Mouse (Mus musculus) lung, postnatal 10 days (tissue): Measurements from ENCODE around the gene Cemip2.
A peak's percentile ranks its signal among the peaks of the same experiment; 100 is the strongest.

ENCODE experiments used
- DNase-seq: peaks from one replicate; pipeline ENCODE4 v3.0.0; 2021

The Cemip2 gene

GRCm38 (mm10) chr19:21778147-21778917, at the start of gene Cemip2:
Cemip2 (plus strand) TSS chr19:21778342.
- DNase-seq = peak; percentile 97

DNA sequence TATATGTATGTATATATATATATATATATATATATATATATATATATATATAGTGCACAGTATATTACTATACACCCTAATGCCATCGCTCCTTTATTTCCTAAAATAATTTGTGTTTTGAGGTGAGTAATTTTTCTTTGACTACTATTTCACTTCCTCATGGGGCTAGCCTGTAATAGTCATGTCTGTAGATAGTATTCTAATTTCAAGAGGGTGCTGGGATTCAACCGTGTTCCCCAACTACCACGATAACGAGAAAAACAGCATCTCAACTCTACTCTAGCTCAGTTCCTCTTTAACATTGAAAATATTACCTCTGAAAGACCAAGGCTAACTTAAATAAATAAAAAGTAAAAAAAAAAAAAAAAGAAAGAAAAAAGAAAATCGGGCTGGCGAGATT, 49.8 kb upstream of the Cemip2 start:
- no peak for DNase-seq

DNA sequence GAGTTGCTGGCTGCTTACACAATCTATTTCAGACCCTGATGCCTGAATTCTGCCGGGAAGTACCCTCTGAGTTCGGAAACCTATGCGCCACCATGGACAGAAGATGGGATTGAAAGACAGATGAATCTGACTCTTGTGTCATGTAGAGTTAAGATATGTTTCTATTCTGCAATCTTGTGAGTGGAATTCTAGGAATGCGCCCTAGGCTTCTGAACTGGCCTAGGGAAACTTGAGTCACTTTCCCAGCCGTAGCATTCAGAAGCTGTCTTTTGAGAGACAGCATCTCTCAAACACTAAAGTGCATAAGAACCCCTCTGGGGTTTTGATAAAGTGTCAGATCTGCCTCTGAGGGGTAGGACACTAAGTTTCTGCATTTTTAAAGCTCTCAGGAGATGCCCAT, 46.3 kb upstream of the Cemip2 start:
- DNase-seq = no peak

DNA sequence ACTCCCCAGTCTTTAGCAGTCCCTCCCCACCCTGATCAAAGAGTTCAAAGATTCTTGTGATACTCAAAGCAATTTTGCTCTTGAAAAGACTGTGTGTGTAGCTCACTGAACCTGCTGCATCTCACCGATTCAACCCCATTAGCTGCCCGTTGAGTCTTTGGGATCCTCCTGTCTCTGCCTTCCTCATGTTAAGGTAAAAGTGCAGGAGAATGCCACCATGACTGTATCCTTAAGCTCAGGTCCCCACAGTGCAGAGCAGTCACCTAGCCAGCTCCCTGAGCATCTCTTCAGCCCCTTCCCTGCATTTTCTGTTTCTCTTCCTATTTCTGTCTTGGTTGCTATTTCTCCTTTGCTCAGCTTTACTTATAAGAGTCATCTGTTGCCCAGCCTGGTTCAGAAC, 45.0 kb upstream of the Cemip2 start:
- DNase-seq = no peak

GRCm38 (mm10) chr19:21734112-21734511, 44.0 kb upstream of the Cemip2 start:
- peak; percentile 63 for DNase-seq

DNA sequence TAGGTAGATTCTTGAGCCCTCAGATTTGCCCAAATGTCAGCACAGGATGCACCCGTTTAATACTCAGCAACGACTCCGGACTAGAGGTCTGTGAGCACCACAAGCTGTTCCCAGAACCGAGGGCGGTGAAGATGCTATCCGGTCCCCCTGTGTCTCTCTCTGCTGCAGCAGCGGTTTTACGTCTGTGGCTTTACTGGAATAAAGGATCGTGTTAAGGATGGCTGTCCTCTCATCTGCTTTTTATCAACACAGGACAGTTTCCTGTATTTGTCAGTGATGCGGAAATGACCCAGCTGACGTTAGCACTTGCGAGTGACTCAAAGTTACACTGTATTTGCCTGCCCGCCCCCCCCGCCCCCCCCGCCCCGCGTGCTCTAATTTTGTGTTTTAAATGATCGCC, 40.7 kb upstream of the Cemip2 start:
- peak; percentile 60 for DNase-seq

DNA sequence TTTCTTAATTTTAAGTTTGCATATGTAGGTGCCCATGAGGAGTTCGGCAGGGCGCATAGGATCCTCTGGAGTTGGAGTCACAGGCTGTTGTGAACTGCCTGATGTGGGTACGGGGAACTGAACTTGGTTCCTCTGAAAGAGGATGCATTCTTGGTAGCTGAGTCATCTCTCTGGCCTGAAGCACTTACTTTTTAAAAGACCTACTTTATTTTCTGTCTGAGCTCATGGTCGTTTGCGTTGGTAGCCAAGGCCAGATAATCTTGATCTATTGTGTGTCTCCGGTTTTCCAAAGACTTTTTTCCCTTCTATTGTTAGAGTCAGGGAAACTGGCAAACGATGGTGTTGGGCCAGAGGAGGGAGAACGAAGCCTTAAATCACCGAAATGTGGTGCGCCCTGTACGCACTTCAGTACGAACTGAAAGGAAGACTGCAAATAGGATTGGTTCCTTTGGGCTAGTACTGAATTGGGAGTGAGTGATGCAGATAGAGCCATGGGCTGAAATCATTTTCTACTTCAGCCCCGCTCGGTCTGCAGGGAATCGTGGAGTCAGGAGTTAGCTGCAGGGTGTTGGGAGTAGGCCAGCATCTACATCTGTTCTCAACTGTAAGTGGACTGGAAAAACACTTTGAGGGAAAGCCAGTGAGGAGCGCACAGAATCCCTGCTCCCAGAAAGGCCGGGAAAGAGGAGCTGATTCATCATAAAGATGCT, 40.1 kb upstream of the Cemip2 start:
- peak; percentile 50 for DNase-seq

GRCm38 (mm10) chr19:21738591-21739280, 39.4 kb upstream of the Cemip2 start:
- DNase-seq = no peak

DNA sequence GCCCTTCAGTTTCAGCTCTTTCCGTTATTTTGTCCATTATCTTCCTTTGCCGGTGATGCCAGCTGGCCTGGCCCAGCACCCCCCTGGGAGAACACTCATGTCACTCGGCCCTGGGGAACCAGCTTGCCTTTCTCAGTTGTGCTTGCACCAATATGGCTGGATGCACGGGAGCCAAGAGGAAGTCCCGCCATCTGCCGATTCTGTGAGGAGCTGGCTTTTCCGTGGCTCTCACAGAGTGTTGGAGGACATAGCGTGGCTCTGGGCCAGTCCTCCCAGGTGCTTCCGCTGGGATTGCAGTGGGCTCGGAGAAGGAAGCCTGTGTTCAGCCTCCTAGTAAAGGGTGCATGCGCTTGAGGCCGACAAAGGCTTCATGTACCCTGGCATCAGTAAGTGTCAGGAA, 36.0 kb upstream of the Cemip2 start:
- no peak for DNase-seq

GRCm38 (mm10) chr19:21745586-21745985, 32.6 kb upstream of the Cemip2 start:
- DNase-seq = no peak

DNA sequence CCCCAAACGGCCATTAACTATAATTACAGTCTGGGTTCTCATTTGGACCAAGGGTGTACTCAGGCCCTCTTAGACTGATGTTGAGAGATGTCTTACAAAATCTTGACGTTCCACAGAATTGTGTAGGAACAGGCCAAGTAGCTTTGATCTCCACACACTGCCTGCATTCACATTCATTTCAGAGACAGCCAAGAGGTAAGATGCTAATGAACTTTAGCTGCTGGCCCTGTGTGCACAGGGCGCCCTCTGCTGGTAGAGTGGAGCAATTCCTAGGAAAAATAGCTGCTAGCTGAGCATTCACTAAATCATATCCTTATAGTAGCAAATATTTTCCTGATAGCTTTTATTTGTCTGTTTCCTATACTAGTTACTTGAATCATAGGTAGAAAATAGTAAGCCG, 30.8 kb upstream of the Cemip2 start:
- DNase-seq = peak; percentile 77

DNA sequence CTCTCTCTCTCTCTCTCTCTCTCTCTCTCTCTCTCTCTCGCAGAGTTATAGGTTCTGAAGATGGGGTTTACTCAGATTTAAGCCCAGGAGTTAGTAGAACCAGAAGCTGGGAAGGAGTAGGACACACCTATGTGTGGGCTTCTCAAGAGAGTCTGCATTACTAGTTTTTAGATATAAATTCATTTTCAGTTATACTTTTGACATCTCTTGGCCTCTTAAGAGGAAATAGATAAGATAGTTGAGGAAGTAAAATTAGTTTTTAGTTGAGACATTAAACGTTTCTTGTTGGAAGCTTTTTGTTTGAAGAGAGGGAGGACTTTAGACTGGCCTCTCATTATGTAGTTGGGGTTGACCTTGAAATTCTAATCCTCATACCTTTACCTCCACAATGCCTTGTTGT, 28.0 kb upstream of the Cemip2 start:
- DNase-seq = no peak

DNA sequence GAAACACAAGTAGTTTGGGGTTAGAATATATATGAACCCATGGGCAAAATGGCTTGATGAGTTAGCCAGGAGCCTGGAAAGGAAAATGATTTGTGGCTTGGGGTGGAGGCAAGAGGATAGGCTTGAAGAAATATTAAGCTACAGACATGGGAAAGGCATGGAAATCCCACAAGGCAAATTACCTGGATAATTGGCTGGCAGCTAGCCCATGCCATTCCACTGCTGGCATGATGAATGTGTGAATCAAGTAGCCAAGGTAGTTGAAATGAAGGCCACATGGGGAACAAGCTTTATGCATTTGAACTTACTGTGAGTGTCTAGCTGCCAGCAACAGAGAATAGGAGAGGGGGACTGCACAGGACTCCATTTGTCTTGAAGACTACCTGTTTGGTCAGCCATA, 16.5 kb upstream of the Cemip2 start:
- no peak for DNase-seq

GRCm38 (mm10) chr19:21764013-21764412, 14.1 kb upstream of the Cemip2 start:
- no peak for DNase-seq

- no peak for DNase-seq
Observed at GRCm38 (mm10) chr19:21764738-21765137, 13.4 kb upstream of the Cemip2 start.

- peak; percentile 26 for DNase-seq
Observed at GRCm38 (mm10) chr19:21767500-21768045, 10.6 kb upstream of the Cemip2 start.

DNA sequence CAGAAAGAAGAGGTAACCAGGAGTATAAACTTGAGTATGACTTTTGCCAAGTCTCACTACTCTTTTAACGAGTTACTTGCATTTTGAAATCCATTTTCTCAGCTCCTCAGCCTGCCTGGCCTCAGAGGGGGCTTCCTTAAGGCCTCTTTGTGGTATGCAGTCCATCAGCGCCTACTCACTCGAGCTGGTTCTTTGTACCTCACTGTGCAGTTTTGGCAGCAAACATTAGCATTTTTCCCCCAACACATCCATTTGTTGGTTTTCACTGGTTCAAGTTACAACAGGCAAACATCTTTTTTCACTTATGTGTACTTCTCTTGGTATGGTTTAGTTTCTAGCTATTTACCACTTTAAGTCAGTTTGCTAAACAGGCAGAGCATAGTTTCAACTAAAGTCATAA, 8.3 kb upstream of the Cemip2 start:
- DNase-seq = no peak

GRCm38 (mm10) chr19:21771586-21771985, 6.6 kb upstream of the Cemip2 start:
- no peak for DNase-seq

- no peak for DNase-seq
Observed at GRCm38 (mm10) chr19:21773621-21774020, 4.5 kb upstream of the Cemip2 start.

DNA sequence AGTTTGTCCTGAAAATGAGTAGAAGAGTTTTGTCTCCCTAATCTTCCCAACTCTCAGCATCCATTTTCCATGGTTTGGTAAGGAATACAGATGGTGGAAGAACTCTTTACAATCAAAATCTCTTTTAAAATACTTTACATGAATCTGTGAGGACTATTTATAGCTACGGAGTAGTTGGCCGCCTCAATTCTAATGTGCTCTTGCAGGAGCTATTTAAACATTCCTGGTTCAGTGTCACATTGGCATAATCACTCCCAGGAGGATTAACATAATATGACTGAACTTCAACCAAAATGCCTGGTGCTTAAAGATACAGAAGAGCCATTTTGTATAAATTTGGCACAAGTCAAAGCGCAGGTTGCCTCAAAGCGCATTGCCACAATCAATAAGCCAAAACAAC, 2.5 kb upstream of the Cemip2 start:
- DNase-seq = no peak

- no peak for DNase-seq
Observed at GRCm38 (mm10) chr19:21776671-21777070, 1.5 kb upstream of the Cemip2 start.

DNA sequence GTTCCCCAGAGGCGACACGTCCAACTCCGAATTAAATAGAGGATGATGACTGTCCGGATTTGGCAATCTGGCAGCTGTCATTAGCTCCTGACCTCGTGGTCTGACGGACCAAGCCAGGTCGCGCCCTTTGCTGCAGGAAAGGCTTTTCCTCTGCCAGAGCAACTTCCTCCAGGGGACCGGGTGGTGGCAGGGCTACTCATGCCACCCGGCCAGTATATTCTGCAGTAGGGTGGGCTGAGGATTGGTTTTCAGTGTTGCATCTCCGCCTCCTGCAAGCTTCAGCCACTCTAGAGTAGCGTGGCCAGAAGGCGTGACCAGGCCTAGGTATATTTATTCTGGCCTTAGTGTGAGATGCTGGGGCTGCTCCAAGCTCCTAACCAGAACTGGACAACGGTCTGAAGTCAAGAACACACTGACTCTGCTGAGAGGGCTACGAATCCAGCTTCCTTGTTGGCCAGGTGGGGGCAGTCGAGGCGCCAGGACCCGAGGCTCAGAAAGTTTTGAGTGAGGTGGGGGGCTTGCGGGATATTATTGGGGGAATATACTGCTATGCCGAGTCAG, 891 bp upstream of the Cemip2 start:
- peak; percentile 75 for DNase-seq

DNA sequence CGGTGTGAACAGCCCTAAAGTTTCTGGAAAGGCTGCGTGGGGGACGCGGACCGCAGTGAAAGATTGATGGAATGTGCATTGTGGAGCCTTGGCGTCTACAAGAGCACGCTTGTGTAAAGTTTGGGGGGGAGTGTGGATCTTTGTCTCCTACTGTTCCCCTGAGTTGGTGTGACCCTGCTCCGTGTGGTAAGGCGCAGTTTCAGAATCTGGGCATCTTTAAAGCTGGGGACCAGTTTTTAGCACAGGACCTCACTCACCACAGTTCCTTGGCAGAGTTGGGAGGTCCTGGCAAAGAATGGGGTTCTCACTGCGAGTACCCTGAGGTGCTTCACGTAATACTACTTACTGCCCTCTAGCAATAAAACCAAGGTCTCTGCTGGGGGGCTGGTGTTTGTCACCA, 964 bp downstream of the Cemip2 start:
- DNase-seq = no peak
